Mouse (Mus musculus): ENCODE data around the gene Adam21. TPM values are rescaled to one million over a fixed set of nuclear protein-coding genes. Genes with fewer than 3 reads are reported as not detected.

Gene Adam21
- 0.05 TPM in 1 of 2 replicates, not detected in the other for polyA plus RNA-seq (2012; rRNA removed)

GRCm38 (mm10) chr12:81568374-81568773 lies at the start of gene Adam21:
Gene Adam21 (minus strand): TSS chr12:81568474.

GRCm38 (mm10) chr12:81594902-81595671 lies 26.8 kb upstream of the Adam21 start, which contains the start of gene Med6:
Gene Med6 (minus strand): TSS chr12:81595008.

DNA sequence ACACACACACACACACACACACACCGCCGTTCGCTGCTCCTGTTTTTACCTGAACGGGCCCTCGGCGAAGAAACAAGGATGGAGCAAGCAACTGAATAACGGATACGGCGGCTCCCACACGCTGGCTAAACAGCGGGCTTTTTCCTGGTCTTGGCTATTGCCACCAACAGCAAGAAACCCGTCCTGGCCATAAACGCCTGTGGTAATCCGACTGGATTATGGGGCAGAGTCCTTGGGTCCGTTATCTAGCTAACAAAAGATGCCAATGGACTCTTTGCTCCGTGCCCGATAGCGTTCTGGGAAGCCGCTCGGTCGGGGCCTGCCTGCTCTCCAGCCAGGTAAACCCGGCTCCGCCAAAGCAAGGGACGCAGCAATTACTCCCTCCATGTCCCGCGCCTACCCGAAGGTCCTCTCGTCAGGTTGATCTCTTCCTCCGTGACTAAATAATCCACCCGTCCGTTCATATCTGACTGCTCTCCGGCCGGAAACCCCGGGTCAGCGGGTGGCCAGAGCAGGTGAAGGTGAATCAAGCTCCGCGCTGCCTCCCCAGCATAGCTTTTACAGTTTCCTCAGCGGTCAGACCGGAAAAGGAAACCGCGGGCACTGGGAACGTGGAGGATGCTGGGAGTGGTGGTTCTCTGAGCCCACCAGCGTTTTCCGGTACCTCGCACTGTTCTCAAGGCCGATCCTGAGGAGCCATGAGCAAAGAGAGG lies 35.8 kb downstream of the Adam21 start, which contains the start of the genes Gm20498 and Synj2bp:
TSS of gene Gm20498 (minus strand) at position 590 of the 713 bp plus-strand sequence.
TSS of gene Synj2bp (minus strand) at position 596 of the 713 bp plus-strand sequence.

Other genes starting within 250 kb of the Adam21 start
- gene Slc8a3, start 235.3 kb downstream of the Adam21 start, polyA plus RNA-seq (2012; rRNA removed) = 0.36 and 0.52 TPM in 2 replicates
- gene Gm4787, start 189.0 kb downstream of the Adam21 start, polyA plus RNA-seq (2012; rRNA removed) = 0.11 and 0.20 TPM in 2 replicates
- 0.08 and 0.12 TPM in 2 replicates for gene Adam4, start 146.5 kb downstream of the Adam21 start, polyA plus RNA-seq (2012; rRNA removed)
- gene Cox16, start 83.3 kb downstream of the Adam21 start, polyA plus RNA-seq (2012; rRNA removed) = 63.5 and 81.7 TPM in 2 replicates
- 8.8 and 15.9 TPM in 2 replicates for gene Gm20498, start 35.6 kb downstream of the Adam21 start, polyA plus RNA-seq (2012; rRNA removed)
- gene Synj2bp, start 35.6 kb downstream of the Adam21 start, polyA plus RNA-seq (2012; rRNA removed) = 13.3 and 21.7 TPM in 2 replicates
- gene Med6, start 26.5 kb upstream of the Adam21 start, polyA plus RNA-seq (2012; rRNA removed) = 3.3 and 5.0 TPM in 2 replicates
- 5.5 and 5.6 TPM in 2 replicates for gene Ttc9, start 62.8 kb upstream of the Adam21 start, polyA plus RNA-seq (2012; rRNA removed)
- gene Map3k9, start 212.7 kb upstream of the Adam21 start, polyA plus RNA-seq (2012; rRNA removed) = 1.2 and 1.6 TPM in 2 replicates